Mouse (Mus musculus) lung, embryonic 14.5 days (tissue): ENCODE data around the gene Gtf2a2. TPM values are rescaled to one million over a fixed set of nuclear protein-coding genes. Genes with fewer than 3 reads are reported as not detected.
"Not testable (repeated sequence)": the region's sequence is repeated elsewhere in the genome, so short reads cannot be mapped to it uniquely, and the experiment has no call there.

ENCODE experiments used
- ATAC-seq: fragments of 200-750 bp; cut with Nextera tagmentation; 2 replicates; pipeline ENCODE4 v1.8.0; 2017; ENCODE audit warnings: mild to moderate bottlenecking, moderate TSS enrichment, moderate library complexity; ENCODE audit not compliant: insufficient read depth
- DNase-seq: peaks from one replicate; pipeline ENCODE4 v3.0.0-alpha.2; 2015
- H3K27ac ChIP-seq: fragments of 300-500 bp; sonication (generic); 2 replicates; pipeline ENCODE4 v1.5.1; 2014; ENCODE audit warnings: low read depth, mild to moderate bottlenecking, moderate library complexity
- H3K27me3 ChIP-seq: fragments of 300-500 bp; sonication (generic); 2 replicates; pipeline ENCODE4 v1.6.1; 2014; ENCODE audit warnings: low read length, control low read depth; ENCODE audit not compliant: insufficient read depth
- H3K36me3 ChIP-seq: fragments of 300-500 bp; sonication (generic); 2 replicates; pipeline ENCODE4 v1.6.1; 2014; ENCODE audit warnings: control low read depth; ENCODE audit not compliant: insufficient read depth
- H3K4me1 ChIP-seq: fragments of 300-500 bp; sonication (generic); 2 replicates; pipeline ENCODE4 v1.6.1; 2014; ENCODE audit warnings: antibody characterized with exemption, control low read depth; ENCODE audit not compliant: insufficient read depth
- H3K4me2 ChIP-seq: fragments of 300-500 bp; sonication (generic); 2 replicates; pipeline ENCODE4 v1.6.1; 2014; ENCODE audit warnings: mild to moderate bottlenecking
- H3K4me3 ChIP-seq: fragments of 300-500 bp; sonication (generic); 2 replicates; pipeline ENCODE4 v1.5.1; 2014; ENCODE audit warnings: low read depth, low read length
- H3K9ac ChIP-seq: fragments of 300-500 bp; sonication (generic); 2 replicates; pipeline ENCODE4 v1.6.1; 2014
- H3K9me3 ChIP-seq: fragments of 300-500 bp; sonication (generic); 2 replicates; pipeline ENCODE4 v1.6.1; 2016; ENCODE audit warnings: low read depth, low read length, control low read depth
- CTCF ChIP-seq: IDR thresholded peaks from 2 replicates; pipeline ENCODE4 v1.5.1; 2016; ENCODE audit warnings: antibody characterized with exemption, low read depth
- WGBS: fragments of 180-500 bp; shearing (Covaris S2); extraction: QIAGEN DNeasy Blood & Tissue Kit; methylation state at CpG from one replicate; pipeline ENCODE4 v1.1.7; 2014; 5-methylcytosine and 5-hydroxymethylcytosine counted together
- polyA plus RNA-seq: library from polyadenylated mRNA; unstranded; fragments of >200 nt; fragmentation: Nextera tagmentation; extraction: Ambion mirVana; gene quantifications from 2 replicates; pipeline ENCODE4 v1.2.1, GENCODE M21; 2014

The Gtf2a2 gene
- polyA plus RNA-seq, 1 experiment from 2014 or later = 228 TPM

DNA sequence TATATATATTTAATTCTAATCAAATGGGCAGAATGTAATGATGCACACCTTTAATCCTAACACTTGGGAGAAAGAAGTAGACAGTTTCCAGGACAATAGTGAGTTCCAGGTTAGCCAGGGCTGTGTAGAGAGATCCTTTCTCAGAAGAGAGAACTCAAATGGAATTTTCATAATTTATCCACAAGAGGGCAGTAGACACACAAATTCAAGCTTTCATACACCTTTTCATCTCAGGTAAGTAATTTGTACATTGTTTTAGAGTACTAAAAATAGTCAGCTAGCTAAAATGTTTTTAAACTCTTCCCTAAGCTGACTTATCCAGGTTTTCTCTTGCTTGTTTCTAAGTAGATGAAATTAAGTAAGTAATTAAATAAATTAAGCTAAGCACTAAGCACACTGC is 6.5 kb downstream of the Gtf2a2 start:
- DNase-seq = peak; percentile 68
- peaks cover 28% of the 10 kb centered on the region for H3K36me3 ChIP-seq

DNA sequence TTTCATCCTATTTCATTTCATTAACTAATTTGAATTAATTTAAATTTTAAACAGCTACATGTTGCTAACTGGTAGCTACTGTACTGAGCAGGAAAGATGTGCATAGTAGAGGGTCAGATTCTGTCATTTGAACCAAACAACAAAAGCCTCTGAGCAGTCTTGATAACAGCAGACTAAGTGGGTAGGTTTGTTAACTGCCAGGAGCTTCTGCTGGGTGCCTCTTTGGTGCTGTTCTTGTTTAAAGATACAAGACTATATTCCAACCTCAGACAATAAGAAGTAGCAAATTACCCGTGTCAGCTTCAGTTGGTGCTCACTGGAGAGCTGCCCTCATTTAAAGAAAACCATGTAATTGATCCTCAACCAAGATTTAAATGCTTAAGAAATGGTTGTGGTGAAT is 9.3 kb downstream of the Gtf2a2 start:
- TF ChIP-seq CTCF = no peak
- 67% methylated on average over 1 of the region's 1 CpGs for WGBS
- H3K9me3 ChIP-seq = no peaks in the 10 kb centered on the region
- no peaks in the 10 kb centered on the region for H3K4me1 ChIP-seq
- H3K4me3 ChIP-seq = no peak overlapping the region
- ATAC-seq (no peak), DNase-seq (no peak)
- peaks cover 27% of the 10 kb centered on the region for H3K36me3 ChIP-seq
- H3K4me2 ChIP-seq = no peak overlapping the region
- H3K27me3 ChIP-seq = no peaks in the 10 kb centered on the region
- H3K9ac ChIP-seq = no peak overlapping the region
- H3K27ac ChIP-seq = no peak overlapping the region

More for the DNA sequence above, 6.5 kb downstream of the Gtf2a2 start:
- H3K9me3 ChIP-seq = no peaks in the 10 kb centered on the region
- ATAC-seq = no peak
- no peak overlapping the region for H3K27ac ChIP-seq
- peaks cover under 1% of the 10 kb centered on the region; the same call in 1 of the 2 replicates for H3K4me1 ChIP-seq
- H3K27me3 ChIP-seq = no peaks in the 10 kb centered on the region
- H3K4me2 ChIP-seq = no peak overlapping the region
- no peak overlapping the region for H3K4me3 ChIP-seq
- peak; percentile 56 for TF ChIP-seq CTCF
- no peak overlapping the region for H3K9ac ChIP-seq

DNA sequence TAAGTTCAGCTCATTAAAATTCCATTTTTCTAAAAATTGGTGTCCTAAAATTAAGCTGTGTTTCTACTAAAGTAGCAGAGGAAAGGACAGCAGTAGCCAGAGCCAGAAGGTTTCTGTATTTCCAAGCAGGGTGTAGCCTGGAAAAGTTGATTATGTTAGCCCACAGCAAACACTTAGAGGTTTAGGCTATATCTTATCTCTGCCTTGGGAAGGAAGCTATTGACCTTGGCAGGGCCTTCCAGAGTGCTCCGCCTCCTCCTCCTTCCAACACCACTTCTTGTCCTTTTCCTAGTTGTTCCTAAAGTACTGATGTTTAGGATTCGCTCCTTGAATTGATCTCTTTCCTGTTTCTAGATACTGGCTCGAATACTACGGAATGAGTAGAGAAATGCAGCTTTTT is 9.7 kb downstream of the Gtf2a2 start:
- Histone ChIP-seq H3K27me3 (no peaks in the 10 kb centered on the region), H3K9me3 (no peaks in the 10 kb centered on the region), H3K4me2 (no peak overlapping the region), H3K4me1 (no peaks in the 10 kb centered on the region), H3K36me3 (peaks cover 23% of the 10 kb centered on the region), H3K4me3 (no peak overlapping the region), H3K27ac (no peak overlapping the region), H3K9ac (no peak overlapping the region)
- no peak for TF ChIP-seq CTCF
- WGBS = 64% methylated on average over 4 of the region's 4 CpGs
- ATAC-seq (no peak), DNase-seq (no peak)

DNA sequence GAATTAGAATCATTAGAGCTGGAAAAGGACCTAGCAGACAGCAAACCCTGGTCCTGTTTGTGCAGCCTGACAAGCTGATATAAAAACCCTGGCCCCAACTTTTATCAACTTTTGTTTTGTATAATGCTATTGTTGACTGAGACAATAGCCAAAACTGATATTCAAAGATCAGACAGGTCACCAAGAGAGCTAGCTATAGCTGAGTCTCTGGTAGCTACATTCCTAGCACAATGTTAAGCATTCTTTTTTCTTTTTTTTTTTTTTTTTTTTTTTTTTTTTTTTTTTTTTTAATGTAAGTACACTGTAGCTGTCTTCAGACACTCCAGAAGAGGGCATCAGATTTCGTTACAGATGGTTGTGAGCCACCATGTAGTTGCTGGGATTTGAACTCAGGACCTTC is 11.3 kb downstream of the Gtf2a2 start:
- not testable (repeated sequence) for H3K9ac ChIP-seq, H3K4me1 ChIP-seq, H3K4me2 ChIP-seq, H3K27me3 ChIP-seq, ATAC-seq, DNase-seq, H3K4me3 ChIP-seq, H3K27ac ChIP-seq, H3K9me3 ChIP-seq
- peaks cover 21% of the 10 kb centered on the region for H3K36me3 ChIP-seq
- WGBS = 70% methylated on average over 1 of the region's 1 CpGs

DNA sequence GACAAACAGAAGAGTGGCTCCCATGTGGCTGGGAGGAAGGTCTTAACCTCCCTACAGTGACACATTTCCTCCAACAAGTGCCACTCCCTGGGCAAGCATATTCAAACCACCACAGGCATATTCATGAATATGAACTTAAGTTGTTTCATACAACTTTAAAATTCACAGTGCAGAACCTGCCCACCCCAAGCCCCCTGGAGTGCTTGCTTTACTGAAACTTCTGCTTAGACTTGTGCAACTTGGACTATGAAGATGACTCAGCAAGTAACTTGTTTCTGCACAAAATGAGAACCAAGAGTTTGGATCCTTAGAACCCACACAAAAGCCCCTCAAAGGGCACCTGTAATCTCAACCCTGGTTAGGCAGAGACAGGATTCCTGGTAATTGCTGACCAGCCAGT is 12.3 kb downstream of the Gtf2a2 start:
- no peaks in the 10 kb centered on the region for H3K4me1 ChIP-seq
- no peak overlapping the region for H3K9ac ChIP-seq
- no peaks in the 10 kb centered on the region for H3K9me3 ChIP-seq
- no peak for ATAC-seq
- no peak overlapping the region for H3K27ac ChIP-seq
- DNase-seq = no peak
- H3K36me3 ChIP-seq = peaks cover 19% of the 10 kb centered on the region
- H3K4me3 ChIP-seq = no peak overlapping the region
- H3K27me3 ChIP-seq = no peaks in the 10 kb centered on the region
- TF ChIP-seq CTCF = no peak
- H3K4me2 ChIP-seq = no peak overlapping the region

DNA sequence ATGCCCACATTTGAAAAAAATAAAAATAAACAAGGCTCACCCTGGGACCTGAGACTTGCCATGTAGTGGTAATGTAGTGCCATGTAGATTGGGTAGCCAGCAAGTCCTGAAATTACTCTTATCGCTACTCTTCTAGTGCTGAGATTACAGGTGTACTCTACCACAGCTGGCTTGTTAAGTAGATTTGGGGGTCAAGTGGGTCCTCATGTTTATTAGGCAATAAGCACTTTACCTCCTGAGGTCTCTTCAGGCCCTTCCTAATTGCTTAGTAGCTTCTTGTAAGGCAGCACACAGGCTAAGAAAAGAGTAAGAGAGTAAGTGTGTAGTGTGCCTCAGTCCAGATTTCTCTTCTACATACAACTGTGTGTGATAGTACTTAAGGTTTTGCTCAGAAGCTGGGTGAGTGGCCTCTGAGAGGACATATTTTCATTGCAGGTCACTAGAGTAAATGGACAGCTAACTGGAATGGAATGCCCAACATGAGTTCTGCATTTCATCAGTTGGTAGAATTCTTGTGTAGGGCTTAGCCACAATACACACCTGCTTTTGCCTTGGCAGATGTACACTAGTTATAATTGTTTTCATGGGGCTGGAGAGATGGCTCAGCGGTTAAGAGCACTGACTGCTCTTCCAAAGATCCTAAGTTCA is 13.1 kb downstream of the Gtf2a2 start:
- ATAC-seq (no peak), DNase-seq (no peak)
- Histone ChIP-seq H3K9me3 (no peaks in the 10 kb centered on the region), H3K4me1 (no peaks in the 10 kb centered on the region), H3K27me3 (no peaks in the 10 kb centered on the region), H3K27ac (no peak overlapping the region), H3K4me2 (no peak overlapping the region), H3K9ac (no peak overlapping the region), H3K4me3 (no peak overlapping the region), H3K36me3 (peaks cover 12% of the 10 kb centered on the region; the same call in 1 of the 2 replicates)
- TF ChIP-seq CTCF = no peak
- WGBS = 83% methylated on average over 2 of the region's 2 CpGs

DNA sequence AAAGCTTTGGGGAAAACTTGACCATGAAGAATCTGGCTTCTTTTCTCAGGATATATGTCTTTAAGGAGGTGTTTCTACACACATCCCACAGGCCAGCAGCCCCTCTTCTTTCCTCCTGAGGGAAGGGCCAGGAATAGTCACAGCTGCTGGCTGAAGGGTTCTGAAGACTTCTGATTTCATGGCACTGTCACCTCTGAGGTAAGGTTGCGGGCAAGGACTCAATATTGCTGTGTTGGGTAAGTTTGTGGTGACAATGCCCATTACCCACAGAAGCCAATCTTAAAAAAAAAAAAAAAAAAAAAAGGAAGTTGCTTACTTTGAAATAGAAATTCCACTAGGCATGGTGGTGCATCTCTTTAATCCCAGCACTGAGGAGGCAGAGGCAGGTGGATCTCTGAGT is 19.8 kb downstream of the Gtf2a2 start:
- ATAC-seq = no peak
- no peaks in the 10 kb centered on the region for H3K9me3 ChIP-seq
- DNase-seq = no peak
- no peak overlapping the region for H3K9ac ChIP-seq
- no peak overlapping the region for H3K27ac ChIP-seq
- H3K36me3 ChIP-seq = no peaks in the 10 kb centered on the region
- WGBS = 86% methylated on average over 1 of the region's 1 CpGs
- no peak overlapping the region for H3K4me2 ChIP-seq
- no peak overlapping the region for H3K4me3 ChIP-seq
- no peaks in the 10 kb centered on the region for H3K4me1 ChIP-seq
- no peak for TF ChIP-seq CTCF
- H3K27me3 ChIP-seq = no peaks in the 10 kb centered on the region

DNA sequence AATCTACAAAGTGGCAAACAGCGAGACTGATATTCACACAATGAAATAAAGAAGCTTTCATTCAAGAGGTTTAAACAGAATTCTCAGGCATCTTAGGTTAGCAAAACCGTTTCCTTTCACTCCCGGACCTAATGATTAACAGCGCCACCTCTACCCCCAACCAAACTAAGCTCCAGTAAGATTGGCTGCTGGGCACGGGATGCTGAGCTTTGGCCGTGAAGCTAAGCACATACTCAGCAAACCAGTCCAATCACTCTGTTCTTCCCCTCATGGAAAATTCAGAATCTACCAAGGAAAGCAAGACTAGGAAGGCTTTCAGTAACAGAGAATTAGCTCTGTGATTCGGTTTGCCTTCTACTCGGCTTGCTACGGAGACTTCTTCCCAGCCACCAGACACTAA is 20.7 kb downstream of the Gtf2a2 start:
- Histone ChIP-seq H3K4me1 (no peaks in the 10 kb centered on the region), H3K4me2 (no peak overlapping the region), H3K9me3 (no peaks in the 10 kb centered on the region), H3K27me3 (no peaks in the 10 kb centered on the region), H3K27ac (peak overlapping the region; percentile 34; the same call in 1 of the 2 replicates), H3K4me3 (no peak overlapping the region), H3K9ac (no peak overlapping the region), H3K36me3 (no peaks in the 10 kb centered on the region)
- DNase-seq (peak; percentile 31), ATAC-seq (no peak)
- no peak for TF ChIP-seq CTCF
- WGBS = 55% methylated on average over 9 of the region's 9 CpGs
